Mouse (Mus musculus): Measurements from ENCODE around the gene Yif1b. TPM values are rescaled to one million over a fixed set of nuclear protein-coding genes. Genes with fewer than 3 reads are reported as not detected.
A peak's percentile ranks its signal among the peaks of the same experiment; 100 is the strongest.
"Not testable (repeated sequence)": the region's sequence is repeated elsewhere in the genome, so short reads cannot be mapped to it uniquely, and the experiment has no call there.

Gene Yif1b
- polyA plus RNA-seq (2015; fragmentation: Nextera tagmentation; extraction: Ambion mirVana) = 133 and 134 TPM in 2 replicates

- no peaks in the 10 kb centered on the region for H3K36me3 ChIP-seq
- peak within 1 kb of the TSS; percentile 64 for H3K4me3 ChIP-seq
- H3K9ac ChIP-seq = peak within 1 kb of the TSS; percentile 67
- H3K27ac ChIP-seq = peak within 1 kb of the TSS; percentile 96
- under 1% methylated on average over 60 of the region's 60 CpGs for WGBS
- ATAC-seq (ENCODE audit: borderline replicate concordance, extremely low read depth, low FRiP score, low TSS enrichment) = peak; percentile 95
- H3K27me3 ChIP-seq = no peaks in the 10 kb centered on the region
- peak within 1 kb of the TSS; percentile 67 for H3K4me2 ChIP-seq
- H3K4me1 ChIP-seq = peaks cover 17% of the 10 kb centered on the region
- H3K9me3 ChIP-seq = no peaks in the 10 kb centered on the region
Measured at GRCm38 (mm10) chr7:29238019-29238967, at the start of gene Yif1b. TSS of gene Yif1b (plus strand) at chr7:29238329.

- H3K9ac ChIP-seq; H3K36me3 ChIP-seq; H3K27ac ChIP-seq; H3K4me3 ChIP-seq; H3K9me3 ChIP-seq; ATAC-seq (ENCODE audit: borderline replicate concordance, extremely low read depth, low FRiP score, low TSS enrichment); H3K27me3 ChIP-seq; H3K4me1 ChIP-seq; H3K4me2 ChIP-seq: not testable (repeated sequence)
- 89% methylated on average over 1 of the region's 1 CpGs for WGBS
Measured at GRCm38 (mm10) chr7:29194230-29194629, 43.9 kb upstream of the Yif1b start.

GRCm38 (mm10) chr7:29202577-29202976, 35.6 kb upstream of the Yif1b start:
- Histone ChIP-seq H3K9me3 (no peaks in the 10 kb centered on the region), H3K4me3 (no peak overlapping the region), H3K9ac (no peak overlapping the region), H3K27ac (no peak overlapping the region), H3K4me2 (no peak overlapping the region), H3K4me1 (no peaks in the 10 kb centered on the region), H3K27me3 (no peaks in the 10 kb centered on the region), H3K36me3 (no peaks in the 10 kb centered on the region)
- ATAC-seq (ENCODE audit: borderline replicate concordance, extremely low read depth, low FRiP score, low TSS enrichment) = no peak
- 69% methylated on average over 6 of the region's 6 CpGs for WGBS

- not testable (repeated sequence) for H3K27me3 ChIP-seq, H3K9me3 ChIP-seq, H3K36me3 ChIP-seq
- Histone ChIP-seq H3K4me2 (peak overlapping the region; percentile 55), H3K4me1 (peaks cover 15% of the 10 kb centered on the region), H3K4me3 (peak overlapping the region; percentile 43), H3K27ac (peak overlapping the region; percentile 83), H3K9ac (peak overlapping the region; percentile 21; the same call in 1 of the 2 replicates)
- WGBS = 15% methylated on average over 15 of the region's 15 CpGs
- ATAC-seq (ENCODE audit: borderline replicate concordance, extremely low read depth, low FRiP score, low TSS enrichment) = peak; percentile 61; the same call in 1 of the 2 replicates
Measured at GRCm38 (mm10) chr7:29211013-29211412, 27.1 kb upstream of the Yif1b start.

GRCm38 (mm10) chr7:29211415-29212198, 26.5 kb upstream of the Yif1b start:
- Histone ChIP-seq H3K9me3 (no peaks in the 10 kb centered on the region), H3K4me2 (peak overlapping the region; percentile 55), H3K27me3 (no peaks in the 10 kb centered on the region), H3K9ac (peak overlapping the region; percentile 21), H3K27ac (peak overlapping the region; percentile 83), H3K4me3 (peak overlapping the region; percentile 43), H3K4me1 (peaks cover 15% of the 10 kb centered on the region), H3K36me3 (no peaks in the 10 kb centered on the region)
- ATAC-seq (ENCODE audit: borderline replicate concordance, extremely low read depth, low FRiP score, low TSS enrichment) = peak; percentile 87
- WGBS = 5% methylated on average over 34 of the region's 34 CpGs

GRCm38 (mm10) chr7:29212199-29212765, 25.8 kb upstream of the Yif1b start:
- H3K27ac ChIP-seq = peak overlapping the region; percentile 83
- H3K9ac ChIP-seq = no peak overlapping the region

GRCm38 (mm10) chr7:29212775-29213560, 25.2 kb upstream of the Yif1b start:
- not testable (repeated sequence) for H3K4me3 ChIP-seq; H3K36me3 ChIP-seq; H3K9ac ChIP-seq; H3K27ac ChIP-seq; ATAC-seq (ENCODE audit: borderline replicate concordance, extremely low read depth, low FRiP score, low TSS enrichment); H3K9me3 ChIP-seq; H3K27me3 ChIP-seq
- peaks cover 15% of the 10 kb centered on the region for H3K4me1 ChIP-seq
- 18% methylated on average over 40 of the region's 40 CpGs for WGBS
- peak overlapping the region; percentile 55 for H3K4me2 ChIP-seq

More at GRCm38 (mm10) chr7:29212199-29212765, 25.8 kb upstream of the Yif1b start:
- peak overlapping the region; percentile 55 for H3K4me2 ChIP-seq
- WGBS = 20% methylated on average over 26 of the region's 26 CpGs
- ATAC-seq (ENCODE audit: borderline replicate concordance, extremely low read depth, low FRiP score, low TSS enrichment) = no peak
- no peaks in the 10 kb centered on the region for H3K27me3 ChIP-seq
- H3K9me3 ChIP-seq = no peaks in the 10 kb centered on the region
- H3K4me3 ChIP-seq = peak overlapping the region; percentile 43
- H3K36me3 ChIP-seq = no peaks in the 10 kb centered on the region
- peaks cover 15% of the 10 kb centered on the region for H3K4me1 ChIP-seq

GRCm38 (mm10) chr7:29213675-29214082, 24.4 kb upstream of the Yif1b start, which contains the start of gene Catsperg1:
TSS of gene Catsperg1 (minus strand) at chr7:29214035.
- Histone ChIP-seq H3K4me1 (peaks cover 15% of the 10 kb centered on the region), H3K4me3 (no peak within 1 kb of the TSS), H3K36me3 (no peaks in the 10 kb centered on the region), H3K27ac (peak within 1 kb of the TSS; percentile 67), H3K9ac (no peak within 1 kb of the TSS), H3K4me2 (peak within 1 kb of the TSS; percentile 55), H3K27me3 (no peaks in the 10 kb centered on the region), H3K9me3 (no peaks in the 10 kb centered on the region)
- 4% methylated on average over 20 of the region's 20 CpGs for WGBS
- peak; percentile 44; the same call in 1 of the 2 replicates for ATAC-seq (ENCODE audit: borderline replicate concordance, extremely low read depth, low FRiP score, low TSS enrichment)

- Histone ChIP-seq H3K9me3 (no peaks in the 10 kb centered on the region; the same call in 1 of the 2 replicates), H3K4me3 (no peak overlapping the region), H3K4me2 (no peak overlapping the region), H3K27ac (peak overlapping the region; percentile 67), H3K4me1 (peaks cover 15% of the 10 kb centered on the region), H3K36me3 (no peaks in the 10 kb centered on the region), H3K27me3 (no peaks in the 10 kb centered on the region), H3K9ac (no peak overlapping the region)
- 40% methylated on average over 2 of the region's 2 CpGs for WGBS
- ATAC-seq (ENCODE audit: borderline replicate concordance, extremely low read depth, low FRiP score, low TSS enrichment) = no peak
Measured at GRCm38 (mm10) chr7:29214236-29214635, 23.9 kb upstream of the Yif1b start.

- Histone ChIP-seq H3K9ac (no peak overlapping the region), H3K4me2 (no peak overlapping the region), H3K36me3 (no peaks in the 10 kb centered on the region), H3K27me3 (no peaks in the 10 kb centered on the region), H3K9me3 (peaks cover 5% of the 10 kb centered on the region; the same call in 1 of the 2 replicates), H3K27ac (peak overlapping the region; percentile 67), H3K4me3 (no peak overlapping the region), H3K4me1 (peaks cover 15% of the 10 kb centered on the region)
- WGBS = 42% methylated on average over 15 of the region's 15 CpGs
- ATAC-seq (ENCODE audit: borderline replicate concordance, extremely low read depth, low FRiP score, low TSS enrichment) = no peak
Measured at GRCm38 (mm10) chr7:29214846-29215245, 23.3 kb upstream of the Yif1b start.

All from lung, embryonic 15.5 days (tissue).